Mouse (Mus musculus) olfactory bulb, adult 2 months (tissue): ENCODE data around the gene Slc22a15.

ENCODE experiments used
- CTCF ChIP-seq: fragments of 200-500 bp; IDR thresholded peaks from 2 replicates; pipeline ENCODE4 v1.5.1; 2012; ENCODE audit warnings: low read depth, mild to moderate bottlenecking, low read length, moderate library complexity; ENCODE audit not compliant: insufficient read depth
- POLR2A ChIP-seq: fragments of 200-500 bp; IDR thresholded peaks from 2 replicates; pipeline ENCODE4 v1.6.1; 2012; ENCODE audit warnings: mild to moderate bottlenecking, low read depth, low read length, moderate library complexity; ENCODE audit not compliant: insufficient read depth

GRCm38 (mm10) chr3:101873061-101873675 is 51.1 kb downstream of the Slc22a15 start:
- TF ChIP-seq POLR2A, result no peak
- no peak for TF ChIP-seq CTCF
